Mouse (Mus musculus): ENCODE data around the gene Vdac2.

The Vdac2 gene

DNA sequence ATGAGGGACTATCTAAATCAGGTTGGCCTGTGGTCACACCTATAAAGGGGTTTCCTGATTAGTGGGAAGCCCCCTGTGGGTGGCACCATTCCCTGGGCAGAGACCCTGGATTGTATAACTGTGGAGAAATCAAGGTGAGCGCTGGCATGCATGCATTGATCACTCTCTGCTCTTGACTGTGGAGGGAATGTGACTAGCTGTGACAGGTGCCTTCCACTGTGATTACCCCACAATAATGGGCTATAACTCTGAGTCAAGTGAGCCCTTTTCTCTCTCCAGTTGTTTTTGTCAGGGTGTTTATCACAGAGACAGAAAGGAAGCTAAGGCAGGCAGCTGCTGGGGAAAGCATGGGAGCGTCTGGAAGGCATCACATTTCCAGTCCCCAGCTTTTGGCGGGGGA, 8.8 kb upstream of the Vdac2 start:
- in situ Hi-C loops (cut with MboI, MseI) = loop anchor here (5.0 kb wide), 1 partner anchor 36 kb away; no protein-coding TSS in a partner anchor

- in situ Hi-C loops (cut with MboI, MseI) = loop anchor here (5.0 kb wide), 1 partner anchor 35 kb away; no protein-coding TSS in a partner anchor
Observed at GRCm38 (mm10) chr14:21817453-21817852, 7.6 kb upstream of the Vdac2 start.

DNA sequence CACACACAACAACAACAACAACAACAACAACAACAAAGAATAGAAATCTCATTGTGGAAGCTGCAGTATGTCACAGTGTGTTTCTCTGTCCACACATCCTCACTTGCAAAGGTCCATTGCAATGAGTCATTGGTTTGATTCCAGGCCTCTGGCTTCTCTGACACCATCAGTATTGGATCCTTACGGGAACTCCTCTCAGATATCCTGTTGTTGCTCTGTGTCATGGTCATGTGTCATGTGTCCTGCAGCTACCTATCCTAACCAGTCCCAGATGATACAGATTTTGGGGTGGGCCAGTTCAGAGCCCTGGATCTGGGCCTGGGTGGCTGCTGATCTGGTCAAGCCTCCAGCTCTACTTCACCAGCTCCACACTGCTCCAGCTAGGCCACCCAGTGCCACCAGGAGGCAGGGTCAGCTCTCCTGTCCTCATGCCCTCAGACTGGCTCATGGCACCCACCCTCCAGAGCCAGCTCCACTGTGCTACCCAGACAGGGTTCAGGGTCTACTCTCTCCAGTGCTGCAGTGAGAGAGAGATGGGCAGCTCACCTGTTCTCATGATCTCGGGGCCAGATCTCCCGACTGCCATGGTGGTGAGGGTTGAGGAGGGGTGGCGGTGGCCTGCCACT, 4.0 kb upstream of the Vdac2 start:
- in situ Hi-C loops (cut with MboI, MseI) = no loop called here

- in situ Hi-C loops (cut with MboI, MseI) = no loop called here
Observed at GRCm38 (mm10) chr14:21822307-21822706, 2.7 kb upstream of the Vdac2 start.

DNA sequence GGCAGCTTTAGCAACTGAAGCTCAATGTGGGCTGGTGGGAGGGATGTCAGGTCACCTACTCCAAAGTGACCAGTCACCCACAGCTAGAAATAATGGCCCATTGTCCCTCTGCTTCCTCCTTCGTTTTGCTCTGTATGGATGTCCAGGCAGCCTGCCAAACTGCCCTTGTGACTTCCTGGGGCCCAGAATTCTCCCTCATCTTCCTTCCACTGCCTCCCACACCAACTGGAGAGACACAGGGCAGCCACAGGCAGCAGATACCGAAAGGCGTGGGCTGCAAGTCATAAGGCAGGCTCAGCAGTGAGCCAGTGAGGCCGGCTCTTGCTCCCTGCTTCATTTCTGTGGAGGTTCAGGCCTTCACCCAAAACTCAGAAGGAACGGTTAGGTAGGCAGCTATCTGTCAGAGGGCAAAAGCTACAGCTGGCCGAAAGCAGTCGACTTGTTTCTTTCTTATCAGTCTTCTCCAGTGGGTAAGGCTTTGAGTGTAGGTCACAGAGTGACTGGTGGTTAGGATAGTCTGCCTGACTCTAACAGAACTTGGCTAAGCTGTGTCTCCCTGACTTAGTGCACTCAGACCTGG, 2.2 kb upstream of the Vdac2 start:
- in situ Hi-C loops (cut with MboI, MseI) = no loop called here

GRCm38 (mm10) chr14:21823897-21824296, 1.1 kb upstream of the Vdac2 start:
- in situ Hi-C loops (cut with MboI, MseI) = no loop called here

DNA sequence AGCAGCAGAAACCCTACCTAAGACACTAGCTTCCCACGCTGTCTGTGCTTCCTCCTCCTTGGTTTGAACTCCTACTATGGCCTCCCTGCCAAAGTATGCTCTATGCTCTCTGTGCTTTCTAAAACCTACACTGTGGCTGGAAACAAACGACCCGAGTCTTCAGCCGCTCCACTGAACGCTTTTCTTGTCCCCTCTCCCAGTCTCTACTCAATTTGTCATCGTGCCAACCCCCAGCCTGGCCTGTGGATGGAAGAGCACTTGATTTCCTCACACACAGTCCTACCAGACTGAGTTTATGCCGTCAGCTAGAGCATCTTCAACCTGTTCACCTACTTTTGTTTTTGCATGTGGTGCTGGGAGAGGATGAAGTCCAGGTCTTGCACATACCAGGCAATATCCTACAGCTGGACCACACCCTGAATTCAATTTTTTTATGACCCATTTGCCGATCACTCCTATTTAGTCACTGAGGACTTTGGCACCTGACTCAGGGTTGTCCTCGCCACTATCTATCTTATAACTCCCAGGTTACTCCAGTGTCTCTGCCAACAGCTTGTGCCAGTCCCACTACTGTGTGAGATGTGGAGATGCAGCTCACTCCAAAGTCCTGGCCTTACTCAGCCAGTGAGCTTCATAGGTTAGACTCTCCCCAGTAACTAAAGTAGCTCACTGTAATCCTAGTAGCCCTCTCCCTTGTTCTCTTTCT, 901 bp downstream of the Vdac2 start:
- in situ Hi-C loops (cut with MboI, MseI) = loop anchor here (5.0 kb wide), 1 partner anchor 79 kb away; no protein-coding TSS in a partner anchor

DNA sequence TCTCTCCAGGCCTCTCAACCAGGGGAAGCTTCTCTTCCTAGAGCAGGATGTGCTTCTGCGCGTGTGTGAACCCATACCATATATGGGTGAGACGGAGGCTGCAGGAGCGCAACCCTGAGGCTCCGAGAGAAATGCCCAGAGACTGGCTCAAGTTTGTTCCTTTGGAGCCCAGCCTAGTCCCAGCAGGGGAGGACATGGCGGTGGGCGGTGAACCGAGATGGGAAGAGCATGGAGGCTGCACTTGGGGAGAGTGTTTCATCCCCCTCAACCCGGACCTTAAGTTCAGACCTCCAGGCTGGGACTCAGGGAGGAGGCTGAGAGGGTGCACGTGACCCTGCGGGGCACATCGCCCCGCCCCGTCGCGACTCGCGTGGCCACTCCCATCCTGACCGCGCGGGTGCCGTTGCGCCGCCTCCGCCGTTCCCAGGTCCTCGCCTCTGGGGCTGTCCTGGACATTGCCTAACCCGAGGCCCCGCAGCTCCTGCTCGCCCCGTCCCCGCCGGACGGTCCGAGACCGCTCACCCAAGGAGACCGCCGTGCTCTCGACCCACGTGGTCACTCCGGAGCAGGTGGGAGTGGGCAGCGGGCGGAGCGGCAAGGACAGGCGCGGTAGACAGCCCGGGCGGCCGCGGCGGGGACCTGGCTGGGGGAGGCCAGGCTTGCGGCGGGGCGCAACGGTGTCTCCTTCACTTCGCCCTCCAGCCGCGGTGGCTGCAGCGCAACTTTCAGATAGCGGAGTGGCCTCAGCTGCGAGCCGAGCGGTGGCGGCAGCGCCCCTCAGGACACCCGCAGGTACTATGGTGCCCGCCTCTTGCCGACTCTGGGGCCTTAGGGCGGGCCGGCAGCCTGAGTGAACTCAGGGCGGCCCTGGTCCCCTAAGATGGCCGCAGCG, 6.1 kb downstream of the Vdac2 start:
- in situ Hi-C loops (cut with MboI, MseI) = loop anchor here (10.0 kb wide), 1 partner anchor 336 kb away; no protein-coding TSS in a partner anchor

- in situ Hi-C loops (cut with MboI, MseI) = loop anchor here (10.0 kb wide), 1 partner anchor 337 kb away; no protein-coding TSS in a partner anchor
Observed at GRCm38 (mm10) chr14:21831830-21832403, 6.9 kb downstream of the Vdac2 start.

- in situ Hi-C loops (cut with MboI, MseI) = loop anchor here (10.0 kb wide), 1 partner anchor 344 kb away; no protein-coding TSS in a partner anchor
Observed at GRCm38 (mm10) chr14:21838336-21839017, 13.4 kb downstream of the Vdac2 start.

- in situ Hi-C loops (cut with MboI, MseI) = no loop called here
Observed at GRCm38 (mm10) chr14:21841819-21842592, 17.0 kb downstream of the Vdac2 start.

- in situ Hi-C loops (cut with MboI, MseI) = no loop called here
Observed at GRCm38 (mm10) chr14:21843263-21843662, 18.2 kb downstream of the Vdac2 start.

- in situ Hi-C loops (cut with MboI, MseI) = no loop called here
Observed at GRCm38 (mm10) chr14:21846827-21847380, 21.9 kb downstream of the Vdac2 start.

GRCm38 (mm10) chr14:21847381-21848165, 22.5 kb downstream of the Vdac2 start:
- in situ Hi-C loops (cut with MboI, MseI) = no loop called here

GRCm38 (mm10) chr14:21848166-21849154, 23.4 kb downstream of the Vdac2 start, which contains the start of gene Comtd1:
Gene Comtd1, minus strand, starts transcription at chr14:21848977.
- in situ Hi-C loops (cut with MboI, MseI) = no loop called here

DNA sequence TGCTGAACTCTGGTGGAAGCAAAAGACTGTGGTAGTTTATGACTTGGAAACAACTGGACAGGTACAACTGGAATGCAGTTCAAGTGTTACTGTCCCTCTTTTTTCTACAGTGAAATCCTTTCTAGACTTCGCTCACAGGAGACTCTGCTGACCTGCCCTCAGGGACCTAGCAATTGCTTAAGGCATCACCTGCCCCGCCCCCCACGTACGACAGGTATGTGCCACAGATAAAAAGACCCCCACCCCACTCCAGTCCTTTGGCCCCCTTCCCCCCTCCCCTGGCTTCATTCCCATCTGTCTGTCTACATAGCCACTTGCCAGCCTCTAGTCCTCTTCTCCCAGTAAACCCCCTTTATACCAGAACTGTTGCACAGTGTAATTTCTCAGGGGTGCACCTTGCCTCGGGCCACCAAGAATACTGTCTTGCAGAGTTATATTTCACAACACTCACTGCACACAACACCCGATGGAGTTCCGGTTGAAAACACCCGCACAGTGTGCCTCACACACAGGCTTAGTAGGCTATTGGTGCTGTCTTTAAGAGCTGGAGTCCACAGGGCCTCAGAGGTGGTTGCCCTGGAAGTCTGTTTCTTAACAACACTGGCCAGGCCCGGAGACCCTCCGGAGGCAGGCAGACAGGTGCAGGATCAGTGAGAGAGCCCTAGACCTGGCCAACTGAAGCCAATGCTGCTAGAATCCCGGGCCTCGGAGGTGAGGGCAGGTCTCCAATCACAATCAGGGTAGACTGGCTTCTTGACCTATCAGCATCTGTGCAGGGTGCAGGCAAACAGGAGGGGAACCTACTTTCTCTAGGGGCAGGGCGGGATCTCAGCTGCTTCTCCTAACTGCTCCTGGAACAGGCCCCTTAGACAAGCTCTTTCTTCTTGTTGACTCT, 24.7 kb downstream of the Vdac2 start:
- in situ Hi-C loops (cut with MboI, MseI) = loop anchor here (5.0 kb wide), 1 partner anchor 32 kb away; no protein-coding TSS in a partner anchor
